In the genomic region with DNA sequence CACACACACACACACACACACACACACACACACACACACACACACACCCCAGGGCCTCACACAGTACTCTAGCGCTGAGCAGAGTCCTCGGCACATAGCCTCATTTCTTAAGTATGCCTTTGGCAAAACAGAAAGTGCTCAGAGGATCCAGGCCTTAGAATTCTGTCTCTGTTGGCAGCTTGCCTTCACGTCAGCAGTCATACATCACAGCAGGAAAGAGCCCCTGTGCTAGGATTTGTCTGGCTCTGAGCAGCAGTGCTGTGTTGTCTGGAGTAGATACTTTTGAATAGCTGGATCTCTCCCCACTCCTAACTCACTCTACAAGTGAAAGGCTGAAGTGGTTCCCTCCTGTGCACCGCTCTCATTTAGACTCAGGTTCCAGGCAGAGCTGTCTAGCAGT, we compare ENCODE assay signal across 12 mouse cellular contexts. TPM values are rescaled to one million over a fixed set of nuclear protein-coding genes. Genes with fewer than 3 reads are reported as not detected.
DNase-seq lines count a peak whose midpoint lies in the region; ATAC-seq and TF ChIP-seq lines count a peak whose summit lies in the region.
"Had no signal": no experiment of that assay in that cellular context is flagged by ENCODE, and none has a peak within 500 bp of the region (broad histone marks: within the 10 kb centered on the region; RNA-seq: fewer than 3 reads in every experiment).

No protein-coding gene starts in this region.

- H3K4me3 ChIP-seq in heart, embryonic 10.5 days: no peak overlapping the region
- no peak overlapping the region for H3K4me3 ChIP-seq in ES-E14 (ENCODE audit: insufficient read depth in 1 of 2, low read depth in 1 of 2, low read length in 2 of 2, poor library complexity in 1 of 2, severe bottlenecking in 1 of 2)
- no peak overlapping the region for H3K4me3 ChIP-seq in lung, embryonic 16.5 days (ENCODE audit: low read length)
- H3K4me3 ChIP-seq: gastrocnemius, adult 2 months; megakaryocyte, embryonic 14.5 days had no signal

- peaks cover 71% of the 10 kb centered on the region for H3K36me3 ChIP-seq in heart, embryonic 10.5 days
- peaks cover 36% of the 10 kb centered on the region for H3K36me3 ChIP-seq in ES-E14 (ENCODE audit: control insufficient read depth, insufficient read depth, low read length, poor library complexity, severe bottlenecking)
- H3K36me3 ChIP-seq in lung, embryonic 16.5 days (ENCODE audit: control insufficient read depth, insufficient read depth, low read length): peaks cover 36% of the 10 kb centered on the region

- H3K27me3 ChIP-seq in heart, embryonic 10.5 days (ENCODE audit: insufficient read depth, poor library complexity, severe bottlenecking): no peaks in the 10 kb centered on the region
- H3K27me3 ChIP-seq in lung, embryonic 16.5 days (ENCODE audit: control insufficient read depth, insufficient read depth, low read depth, low read length): no peaks in the 10 kb centered on the region
- H3K27me3 ChIP-seq: megakaryocyte, embryonic 14.5 days had no signal

- no peak overlapping the region for H3K9ac ChIP-seq in ES-E14 (ENCODE audit: insufficient read depth, low read depth, low read length, poor library complexity, severe bottlenecking)
- H3K9ac ChIP-seq in lung, embryonic 16.5 days (ENCODE audit: low read length): no peak overlapping the region

- no peak overlapping the region for H3K27ac ChIP-seq in heart, embryonic 10.5 days
- 0 out of 2 replicates have a peak overlapping the region, but pooled peaks have one; percentile 34 for H3K27ac ChIP-seq in ES-E14 (ENCODE audit: insufficient read depth, low read depth, low read length, poor library complexity, severe bottlenecking)
- H3K27ac ChIP-seq in lung, embryonic 16.5 days (ENCODE audit: low read length): peak overlapping the region; percentile 35
- H3K27ac ChIP-seq: gastrocnemius, adult 2 months had no signal

- in situ Hi-C loops in ES-E14 (cut with MboI; ENCODE audit: low sequenced_read_pairs in 2 of 2, unreplicated experiment in 2 of 2): no loop called here

- WGBS in heart, embryonic 10.5 days: 87% methylated on average over 4 of the region's 4 CpGs
- WGBS in lung, embryonic 16.5 days: 50% methylated on average over 4 of the region's 4 CpGs

- peak; percentile 25; the same call in 1 of the 2 replicates for ATAC-seq in lung, embryonic 16.5 days (ENCODE audit: low read depth)

- H3K4me2 ChIP-seq in lung, embryonic 16.5 days (ENCODE audit: low read depth, low read length): no peak overlapping the region

- peak; percentile 27 to 28 for DNase-seq in heart, adult 9 months (ENCODE audit: low spot score in 2 of 2)
- DNase-seq in heart, embryonic 10.5 days (ENCODE audit: low spot score): no peak
- DNase-seq in layer of hippocampus, adult 9-11 months: peak; percentile 28
- no peak for DNase-seq in layer of hippocampus, postnatal 36 days
- no peak for DNase-seq in ES-E14 (ENCODE audit: low read depth, low spot score)
- no peak for DNase-seq in ovary, postnatal 10 days (ENCODE audit: low spot score)
- DNase-seq in cerebellum, adult 8-10 months: no peak
- DNase-seq: adrenal gland, postnatal 10 days; embryo, embryonic 11 days; gastrocnemius, adult 2 months had no signal

- H3K9me3 ChIP-seq in heart, embryonic 10.5 days: no peaks in the 10 kb centered on the region
- no peaks in the 10 kb centered on the region for H3K9me3 ChIP-seq in ES-E14 (ENCODE audit: control insufficient read depth, insufficient read depth, low read depth, low read length)
- H3K9me3 ChIP-seq in lung, embryonic 16.5 days (ENCODE audit: control insufficient read depth, low read length): no peaks in the 10 kb centered on the region
- H3K9me3 ChIP-seq: megakaryocyte, embryonic 14.5 days had no signal

- H3K4me1 ChIP-seq in heart, embryonic 10.5 days: peaks cover 34% of the 10 kb centered on the region
- H3K4me1 ChIP-seq in ES-E14 (ENCODE audit: control insufficient read depth in 2 of 2, insufficient read depth in 2 of 2, low read length in 2 of 2, poor library complexity in 1 of 2): peaks cover 0 to 35% of the 10 kb centered on the region in 2 experiments; a peak in 2 of 4 replicates
- peaks cover 23% of the 10 kb centered on the region for H3K4me1 ChIP-seq in lung, embryonic 16.5 days (replicated peaks; ENCODE audit: control insufficient read depth, insufficient read depth, low read length)

TF ChIP-seq in ES-E14, 5 proteins besides CTCF, POLR2A, EP300 and RAD21:
- TF ChIP-seq ZNF384 (IDR thresholded peaks at IDR 0.05; ENCODE audit: low read depth, low read length): no peak
- TF ChIP-seq ZC3H11A (IDR thresholded peaks at IDR 0.05; ENCODE audit: borderline replicate concordance, low read depth, low read length): no peak
- no peak for TF ChIP-seq HCFC1 (IDR thresholded peaks at IDR 0.05; ENCODE audit: borderline replicate concordance, insufficient read depth, low read length)
- TF ChIP-seq CHD2 (IDR thresholded peaks at IDR 0.05; ENCODE audit: low read depth, low read length): no peak
- no peak for TF ChIP-seq MAFK (IDR thresholded peaks at IDR 0.05; ENCODE audit: insufficient read depth, low read depth, low read length)

RNA-seq across cellular contexts. Expression of gene Gan, which starts 36.4 kb away (rescaled TPM):
- 1.9 TPM in 2 replicates for polyA plus RNA-seq in heart, embryonic 10.5 days (2016; fragmentation: Nextera tagmentation; extraction: Ambion mirVana)
- total RNA-seq in layer of hippocampus, postnatal 36 days (2021): 10 to 100 TPM; 18.2 to 18.7 TPM
- 6.7 and 7.9 TPM in 2 replicates for total RNA-seq in ES-E14 (2012; rRNA removed)
- 1.8 TPM in 2 replicates for polyA plus RNA-seq in lung, embryonic 16.5 days (2015; fragmentation: Nextera tagmentation; extraction: Ambion mirVana)

Comparison
In these comparisons a context has a peak if more than half of its experiments do, and no peak if none do; other contexts are left out.
1. DNase-seq: peak in heart, adult 9 months (2 of 2) and layer of hippocampus, adult 9-11 months (single experiment); none in heart, embryonic 10.5 days (single experiment), layer of hippocampus, postnatal 36 days (0 of 2), ES-E14 (single experiment), ovary, postnatal 10 days (single experiment) and cerebellum, adult 8-10 months (single experiment).